Mouse (Mus musculus) hindbrain, embryonic 15.5 days (tissue): ENCODE results near the gene Zfp383. TPM values are rescaled to one million over a fixed set of nuclear protein-coding genes. Genes with fewer than 3 reads are reported as not detected.
A peak's percentile ranks its signal among the peaks of the same experiment; 100 is the strongest.
"Not testable (repeated sequence)": the region's sequence is repeated elsewhere in the genome, so short reads cannot be mapped to it uniquely, and the experiment has no call there.

Experiments used
- ATAC-seq: fragments of 200-750 bp; cut with Nextera tagmentation; 2 replicates; pipeline ENCODE4 v1.8.0; 2017; ENCODE audit warnings: low read depth, moderate number of reproducible peaks, moderate TSS enrichment; ENCODE audit not compliant: low FRiP score
- H3K27ac ChIP-seq: fragments of 300-500 bp; sonication (generic); replicated peaks from 2 replicates; pipeline ENCODE4 v1.5.1; 2015; ENCODE audit warnings: mild to moderate bottlenecking, inconsistent platforms
- H3K27me3 ChIP-seq: fragments of 300-500 bp; sonication (generic); 2 replicates; pipeline ENCODE4 v1.6.1; 2015; ENCODE audit warnings: control low read depth, inconsistent platforms
- H3K36me3 ChIP-seq: fragments of 300-500 bp; sonication (generic); 2 replicates; pipeline ENCODE4 v1.6.1; 2015; ENCODE audit warnings: control low read depth, inconsistent platforms
- H3K4me1 ChIP-seq: fragments of 300-500 bp; sonication (generic); replicated peaks from 2 replicates; pipeline ENCODE4 v1.6.1; 2015; ENCODE audit warnings: control low read depth, inconsistent platforms
- H3K4me2 ChIP-seq: fragments of 300-500 bp; sonication (generic); 2 replicates; pipeline ENCODE4 v1.6.1; 2015; ENCODE audit warnings: moderate library complexity, mild to moderate bottlenecking, inconsistent platforms
- H3K4me3 ChIP-seq: fragments of 300-500 bp; sonication (generic); 2 replicates; pipeline ENCODE4 v1.5.1; 2015; ENCODE audit warnings: mild to moderate bottlenecking, inconsistent platforms
- H3K9ac ChIP-seq: fragments of 300-500 bp; sonication (generic); 2 replicates; pipeline ENCODE4 v1.6.1; 2015; ENCODE audit warnings: inconsistent platforms
- H3K9me3 ChIP-seq: fragments of 300-500 bp; sonication (generic); 2 replicates; pipeline ENCODE4 v1.6.1; 2016; ENCODE audit warnings: control low read depth, inconsistent platforms
- WGBS: fragments of 180-500 bp; shearing (Covaris S2); methylation state at CpG from one replicate; pipeline ENCODE4 v1.1.7; 2015; 5-methylcytosine and 5-hydroxymethylcytosine counted together
- polyA plus RNA-seq: library from polyadenylated mRNA; unstranded; fragments of >200 nt; fragmentation: Nextera tagmentation; extraction: Ambion mirVana; gene quantifications from 2 replicates; pipeline ENCODE4 v1.2.1, GENCODE M21; 2015

Gene Zfp383
- polyA plus RNA-seq, 1 experiment from 2014 or later, result 5.6 TPM

- Histone ChIP-seq H3K36me3 (peaks cover 34% of the 10 kb centered on the region), H3K4me1 (no peaks in the 10 kb centered on the region), H3K4me3 (no peak overlapping the region), H3K27ac (no peak overlapping the region), H3K4me2 (no peak overlapping the region), H3K9ac (no peak overlapping the region), H3K27me3 (no peaks in the 10 kb centered on the region), H3K9me3 (no peaks in the 10 kb centered on the region)
- 69% methylated on average over 2 of the region's 2 CpGs for WGBS
- ATAC-seq, result no peak
Measured at GRCm38 (mm10) chr7:29943720-29944119, 35.7 kb downstream of the Zfp383 start.

DNA sequence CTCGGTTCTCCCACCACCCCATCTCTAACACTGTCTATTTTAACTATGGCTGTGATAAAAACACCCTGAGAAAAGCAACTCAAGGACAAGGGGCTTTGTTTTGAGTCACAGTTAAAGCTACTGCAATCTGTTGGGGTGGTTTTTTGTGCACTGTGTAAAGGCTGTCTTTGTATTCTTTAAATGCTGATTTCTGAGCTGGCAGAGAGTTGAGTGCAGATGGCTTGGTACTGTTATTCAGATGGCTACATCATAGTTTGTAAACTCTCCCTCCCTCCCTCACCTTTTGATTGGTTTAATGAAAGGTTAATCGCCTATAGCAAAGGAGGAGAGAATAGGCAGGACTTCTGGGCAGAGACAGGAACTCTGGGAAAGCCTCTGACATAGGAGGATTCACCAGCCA is 36.2 kb downstream of the Zfp383 start:
- H3K9ac ChIP-seq, result no peak overlapping the region
- 70% methylated on average over 2 of the region's 2 CpGs for WGBS
- no peaks in the 10 kb centered on the region for H3K4me1 ChIP-seq
- no peak for ATAC-seq
- H3K36me3 ChIP-seq, result peaks cover 36% of the 10 kb centered on the region
- H3K4me3 ChIP-seq, result no peak overlapping the region
- H3K27me3 ChIP-seq, result no peaks in the 10 kb centered on the region
- no peak overlapping the region for H3K4me2 ChIP-seq
- no peak overlapping the region for H3K27ac ChIP-seq
- H3K9me3 ChIP-seq, result no peaks in the 10 kb centered on the region

DNA sequence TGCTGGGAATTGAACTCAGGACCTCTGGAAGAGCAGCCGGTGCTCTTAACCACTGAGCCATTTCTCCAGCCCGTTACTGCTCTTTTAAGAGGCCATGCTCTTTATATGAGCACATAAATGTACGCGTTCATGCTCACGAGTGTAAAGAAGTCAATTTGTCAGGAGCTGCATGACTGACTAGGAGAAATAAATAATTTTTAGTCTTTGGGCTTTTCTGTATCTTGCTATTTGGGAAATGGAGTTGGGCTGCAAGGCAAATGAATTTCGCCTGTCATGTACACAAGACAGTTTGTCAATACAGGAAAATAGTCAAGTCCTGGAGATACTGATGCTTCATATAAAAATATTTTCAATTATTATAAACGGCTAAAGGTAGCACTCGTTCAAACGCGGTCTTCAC is 45.1 kb downstream of the Zfp383 start:
- WGBS, result 30% methylated on average over 10 of the region's 10 CpGs
- H3K9me3 ChIP-seq, result no peaks in the 10 kb centered on the region
- peak overlapping the region; percentile 96 for H3K27ac ChIP-seq

DNA sequence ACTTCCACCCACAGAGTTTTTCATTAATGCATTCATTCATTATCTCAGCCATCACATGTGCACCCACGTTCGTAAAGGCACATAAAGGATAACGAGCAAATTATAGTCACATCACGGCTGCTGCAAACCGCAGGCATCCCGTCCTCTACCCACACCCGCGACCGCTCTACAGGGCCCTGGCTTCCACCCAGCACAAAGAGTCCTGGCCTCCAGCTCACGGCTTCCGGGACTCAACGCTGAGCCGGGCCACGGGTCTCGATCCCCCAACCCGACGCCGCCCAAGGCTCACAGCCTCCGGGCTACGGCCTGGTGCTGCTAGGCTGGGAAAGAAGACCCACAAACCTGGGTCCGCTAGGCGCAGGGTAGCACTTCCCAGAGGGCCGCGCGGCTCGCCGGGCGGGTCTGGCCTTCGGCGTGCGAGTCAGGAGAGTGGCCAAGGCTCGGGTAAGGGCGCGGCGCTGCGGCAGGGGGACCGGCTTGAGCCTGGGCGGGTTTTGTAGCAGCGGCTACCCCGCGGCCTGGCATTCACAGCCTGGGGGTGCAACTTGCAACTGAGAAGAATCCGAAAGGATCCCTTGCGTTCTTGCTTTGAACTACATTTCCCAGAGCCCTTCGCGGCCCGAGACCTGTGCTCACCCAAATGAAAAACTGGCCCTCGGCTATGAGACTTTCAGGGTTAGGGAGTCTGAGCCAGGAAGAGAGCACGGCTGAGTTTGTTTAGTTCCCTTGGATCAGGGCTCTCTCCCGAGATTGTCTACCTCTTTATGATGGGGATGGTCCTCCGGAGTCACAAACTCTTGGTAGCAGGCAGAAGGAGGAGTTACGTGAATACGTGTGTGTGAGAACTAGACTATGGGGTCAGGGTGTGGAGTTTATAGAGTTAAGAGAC is 45.7 kb downstream of the Zfp383 start, which contains the start of gene Zfp74:
TSS of gene Zfp74 (minus strand) at position 577 of the 889 bp plus-strand sequence.
- Histone ChIP-seq H3K27me3 (no peaks in the 10 kb centered on the region), H3K4me2 (peak within 1 kb of the TSS; percentile 79), H3K4me1 (peaks cover 13% of the 10 kb centered on the region), H3K9me3 (no peaks in the 10 kb centered on the region), H3K9ac (peak within 1 kb of the TSS; percentile 93), H3K36me3 (peaks cover 13% of the 10 kb centered on the region; the same call in 1 of the 2 replicates), H3K4me3 (peak within 1 kb of the TSS; percentile 87), H3K27ac (peak within 1 kb of the TSS; percentile 96)
- under 1% methylated on average over 52 of the region's 52 CpGs for WGBS
- peak; percentile 92 for ATAC-seq

More for the DNA sequence above, 45.1 kb downstream of the Zfp383 start:
- H3K9ac ChIP-seq, result peak overlapping the region; percentile 93
- peak overlapping the region; percentile 79 for H3K4me2 ChIP-seq
- no peaks in the 10 kb centered on the region for H3K27me3 ChIP-seq
- H3K36me3 ChIP-seq, result peaks cover 15% of the 10 kb centered on the region
- ATAC-seq, result no peak
- H3K4me1 ChIP-seq, result peaks cover 13% of the 10 kb centered on the region
- peak overlapping the region; percentile 87 for H3K4me3 ChIP-seq

GRCm38 (mm10) chr7:29954731-29955130 is 46.7 kb downstream of the Zfp383 start:
- ATAC-seq, result no peak

GRCm38 (mm10) chr7:29956257-29956656 is 48.2 kb downstream of the Zfp383 start:
- no peak for ATAC-seq
- Histone ChIP-seq H3K4me2 (no peak overlapping the region), H3K9me3 (no peaks in the 10 kb centered on the region), H3K36me3 (no peaks in the 10 kb centered on the region), H3K27me3 (no peaks in the 10 kb centered on the region), H3K9ac (no peak overlapping the region), H3K4me1 (peaks cover 13% of the 10 kb centered on the region), H3K4me3 (no peak overlapping the region), H3K27ac (no peak overlapping the region)
- 70% methylated on average over 9 of the region's 10 CpGs for WGBS

More at GRCm38 (mm10) chr7:29954731-29955130, 46.7 kb downstream of the Zfp383 start:
- H3K9me3 ChIP-seq, result no peaks in the 10 kb centered on the region
- 21% methylated on average over 4 of the region's 4 CpGs for WGBS
- H3K27ac ChIP-seq, result peak overlapping the region; percentile 96; the same call in 1 of the 2 replicates
- H3K36me3 ChIP-seq, result peaks cover 8% of the 10 kb centered on the region; the same call in 1 of the 2 replicates
- no peaks in the 10 kb centered on the region for H3K27me3 ChIP-seq
- H3K4me1 ChIP-seq, result peaks cover 13% of the 10 kb centered on the region
- peak overlapping the region; percentile 93; the same call in 1 of the 2 replicates for H3K9ac ChIP-seq
- H3K4me2 ChIP-seq, result peak overlapping the region; percentile 79
- H3K4me3 ChIP-seq, result peak overlapping the region; percentile 87; the same call in 1 of the 2 replicates

DNA sequence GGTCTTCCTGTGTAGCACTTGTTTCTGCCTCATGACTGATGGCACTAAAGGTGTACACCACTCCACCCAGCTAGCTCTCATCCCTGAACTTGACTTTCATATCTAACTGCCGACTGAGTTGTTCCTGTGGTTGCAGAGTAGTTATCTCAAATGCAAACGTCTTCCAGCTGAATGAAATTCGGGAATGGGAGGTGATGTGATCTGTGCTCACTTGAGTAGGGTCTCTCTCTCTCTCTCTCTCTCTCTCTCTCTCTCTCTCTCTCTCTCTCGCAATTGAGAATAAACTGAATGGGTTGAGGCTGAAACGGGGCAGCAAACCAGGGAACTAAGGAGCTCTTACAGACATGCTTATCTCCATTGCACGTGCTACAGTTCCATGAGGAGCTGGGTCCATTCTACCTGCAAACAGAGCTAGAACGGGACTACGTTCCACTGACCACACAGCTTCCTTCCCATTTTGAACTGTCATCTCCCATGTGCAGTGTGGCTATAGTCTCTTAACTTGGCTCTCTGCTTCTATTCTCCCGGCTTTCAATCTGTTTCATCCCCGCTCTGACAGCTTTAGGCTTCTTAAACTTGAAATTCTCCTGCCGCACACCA is 50.2 kb downstream of the Zfp383 start:
- ATAC-seq, result no peak
- H3K9ac ChIP-seq, result no peak overlapping the region
- no peaks in the 10 kb centered on the region for H3K27me3 ChIP-seq
- H3K27ac ChIP-seq, result no peak overlapping the region
- no peak overlapping the region for H3K4me2 ChIP-seq
- H3K4me3 ChIP-seq, result no peak overlapping the region
- H3K4me1 ChIP-seq, result peaks cover 4% of the 10 kb centered on the region; the same call in 1 of the 2 replicates
- no peaks in the 10 kb centered on the region for H3K9me3 ChIP-seq
- H3K36me3 ChIP-seq, result no peaks in the 10 kb centered on the region
- WGBS, result 92% methylated on average over 11 of the region's 11 CpGs

DNA sequence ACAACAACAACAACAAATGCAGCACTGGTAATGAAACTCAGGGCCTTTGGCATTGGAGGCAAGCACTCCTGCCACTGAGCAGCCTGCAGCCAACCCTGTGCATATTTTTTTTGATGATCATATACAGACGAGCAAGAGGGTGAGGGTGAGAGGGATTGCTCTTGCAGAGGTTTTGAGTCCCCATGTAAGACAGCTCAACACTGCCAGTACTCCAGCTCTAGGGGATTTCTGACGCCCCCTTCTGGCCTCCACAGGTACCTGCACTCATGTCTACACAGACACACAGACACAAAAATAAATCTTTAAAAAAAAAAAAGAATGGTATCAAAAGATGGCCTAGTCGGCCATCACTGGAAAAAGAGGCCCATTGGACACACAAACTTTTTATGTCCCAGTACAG is 51.0 kb downstream of the Zfp383 start:
- H3K4me1 ChIP-seq, result peaks cover 4% of the 10 kb centered on the region; the same call in 1 of the 2 replicates
- 68% methylated on average over 3 of the region's 3 CpGs for WGBS
- no peaks in the 10 kb centered on the region for H3K9me3 ChIP-seq
- H3K4me3 ChIP-seq, result no peak overlapping the region
- no peaks in the 10 kb centered on the region for H3K36me3 ChIP-seq
- H3K9ac ChIP-seq, result no peak overlapping the region
- ATAC-seq, result no peak
- no peak overlapping the region for H3K4me2 ChIP-seq
- no peaks in the 10 kb centered on the region for H3K27me3 ChIP-seq
- no peak overlapping the region for H3K27ac ChIP-seq

- not testable (repeated sequence) for H3K9ac ChIP-seq, H3K4me1 ChIP-seq, H3K27ac ChIP-seq, H3K4me3 ChIP-seq, ATAC-seq, H3K9me3 ChIP-seq, H3K36me3 ChIP-seq, H3K27me3 ChIP-seq
- 57% methylated on average over 39 of the region's 39 CpGs for WGBS
- 0 out of 2 replicates have a peak overlapping the region, but pooled peaks have one; percentile 13 for H3K4me2 ChIP-seq
Measured at GRCm38 (mm10) chr7:29965115-29965810, 57.2 kb downstream of the Zfp383 start.
